Mouse (Mus musculus) olfactory bulb, adult 2 months (tissue): ENCODE data around the gene Srsf12.

ENCODE experiments used
- CTCF ChIP-seq: fragments of 200-500 bp; IDR thresholded peaks from 2 replicates; pipeline ENCODE4 v1.5.1; 2012; ENCODE audit warnings: low read depth, mild to moderate bottlenecking, low read length, moderate library complexity; ENCODE audit not compliant: insufficient read depth
- POLR2A ChIP-seq: fragments of 200-500 bp; IDR thresholded peaks from 2 replicates; pipeline ENCODE4 v1.6.1; 2012; ENCODE audit warnings: mild to moderate bottlenecking, low read depth, low read length, moderate library complexity; ENCODE audit not compliant: insufficient read depth

- no peak for TF ChIP-seq POLR2A
- TF ChIP-seq CTCF: no peak
Measured at GRCm38 (mm10) chr4:33230881-33231280, 22.1 kb downstream of the Srsf12 start.
